Mouse (Mus musculus) liver, embryonic 14.5 days (tissue): ENCODE results near the gene Pnp2.

Experiments
- CTCF ChIP-seq: IDR thresholded peaks from 2 replicates; pipeline ENCODE4 v1.5.1; 2016; ENCODE audit warnings: antibody characterized with exemption, low read depth, control low read depth
- EP300 ChIP-seq: IDR thresholded peaks from 2 replicates; pipeline ENCODE4 v1.6.1; 2016; ENCODE audit warnings: antibody characterized with exemption, low read depth

DNA sequence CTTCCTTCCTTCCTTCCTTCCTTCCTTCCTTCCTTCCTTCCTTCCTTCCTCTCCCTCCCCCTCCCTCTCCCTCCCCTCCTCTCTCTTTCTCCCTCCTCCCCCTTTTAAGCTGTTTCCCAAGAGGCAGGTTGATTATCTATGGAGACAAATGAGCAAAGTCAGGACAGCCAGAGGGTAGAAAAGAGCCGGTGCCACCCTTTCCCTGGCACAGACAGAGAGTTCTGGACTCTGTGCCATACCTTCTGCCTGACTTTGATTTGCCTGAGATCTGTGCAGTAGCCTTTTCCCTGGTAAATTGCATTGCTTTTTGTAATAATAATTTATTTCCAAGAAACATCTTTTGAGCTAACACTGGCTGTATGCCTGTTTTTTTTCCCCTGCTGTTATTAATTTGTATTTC is 13.2 kb downstream of the Pnp2 start:
- no peak for TF ChIP-seq CTCF
- no peak for TF ChIP-seq EP300
